Mouse (Mus musculus) left cerebral cortex, postnatal 4 days (tissue): ENCODE data around the gene Lama4. TPM values are rescaled to one million over a fixed set of nuclear protein-coding genes. Genes with fewer than 3 reads are reported as not detected.

Source experiments
- DNase-seq: peaks from one replicate; pipeline ENCODE4 v3.0.0-alpha.2; 2022
- intact Hi-C: fragments of 180-260 bp; cut with DNase I; formaldehyde crosslinking; loops from one replicate; pipeline ENCODE4 v1.15.1; 2025
- total RNA-seq, 2 experiments: library from RNA; stranded (reverse); gene quantifications; 2 replicates each; pipeline ENCODE4 v1.2.3; 2021

Gene Lama4
- total RNA-seq, result 10 to 100 TPM; 26.7 to 32.8 TPM

DNA sequence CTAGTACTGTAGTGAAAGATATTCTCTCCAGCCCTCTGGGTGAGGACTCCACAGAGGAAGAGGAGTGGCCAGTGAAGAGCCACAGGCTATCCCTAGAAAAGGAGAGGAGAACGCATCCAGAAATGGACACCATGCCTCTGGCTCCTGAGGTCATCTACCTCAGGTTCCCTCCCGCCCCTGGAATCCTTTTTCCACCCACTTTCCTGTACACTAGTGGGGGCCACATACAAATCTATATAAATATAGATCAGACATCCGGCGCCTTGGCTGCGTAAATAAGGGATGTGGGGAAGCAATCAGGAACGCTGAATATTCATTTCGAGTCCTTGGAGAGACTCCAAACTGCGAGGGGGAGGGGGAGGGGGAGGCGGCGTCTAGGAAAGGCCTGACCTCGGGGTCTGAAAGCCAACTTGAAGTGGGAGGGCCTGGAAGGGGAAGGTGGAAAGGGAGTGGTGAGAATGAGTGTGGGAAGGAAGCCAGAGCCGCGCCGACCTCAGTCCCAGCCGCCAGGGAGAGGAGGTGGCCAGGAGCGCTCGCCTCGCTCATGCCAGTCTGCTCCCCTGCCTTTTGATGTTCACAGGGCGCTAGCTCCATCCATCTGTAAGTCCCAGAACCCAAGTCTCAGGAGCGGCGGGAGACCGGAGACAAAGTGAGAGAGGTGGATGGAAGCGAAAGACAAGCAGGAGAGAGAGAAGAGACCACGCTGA is at the start of gene Lama4:
Lama4 (plus strand) TSS at position 441 of the 707 bp plus-strand sequence.
- peak; percentile 51 for DNase-seq
- intact Hi-C loops, result no loop called here

DNA sequence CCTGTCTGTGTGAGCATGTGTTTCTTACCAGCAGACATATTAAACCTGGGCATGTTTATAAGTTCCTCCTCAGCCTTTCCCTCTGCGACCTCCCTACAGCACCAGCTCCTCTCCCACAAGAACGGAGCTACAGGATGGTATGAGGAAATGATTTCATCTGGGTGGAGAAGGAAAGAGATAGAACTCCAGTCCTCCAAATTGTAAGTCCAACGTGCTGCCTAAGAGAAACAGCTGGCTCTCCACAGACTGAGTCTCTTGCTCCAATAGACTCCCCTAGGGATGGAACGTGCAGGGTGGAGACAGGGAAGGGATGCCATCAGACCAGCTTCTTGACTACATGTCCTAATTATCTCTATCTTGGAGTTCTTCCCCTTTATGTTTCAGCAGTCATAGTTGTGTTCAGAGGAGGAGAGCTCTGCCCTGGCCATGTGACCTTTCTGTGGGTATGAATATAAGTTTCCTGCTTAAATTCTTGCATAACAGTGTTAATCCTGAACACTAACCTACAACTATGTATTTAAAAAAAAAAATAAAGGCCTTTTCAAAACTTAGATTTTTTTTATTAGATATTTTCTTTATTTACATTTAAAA is 49.2 kb upstream of the Lama4 start:
- intact Hi-C loops, result no loop called here
- DNase-seq, result no peak

DNA sequence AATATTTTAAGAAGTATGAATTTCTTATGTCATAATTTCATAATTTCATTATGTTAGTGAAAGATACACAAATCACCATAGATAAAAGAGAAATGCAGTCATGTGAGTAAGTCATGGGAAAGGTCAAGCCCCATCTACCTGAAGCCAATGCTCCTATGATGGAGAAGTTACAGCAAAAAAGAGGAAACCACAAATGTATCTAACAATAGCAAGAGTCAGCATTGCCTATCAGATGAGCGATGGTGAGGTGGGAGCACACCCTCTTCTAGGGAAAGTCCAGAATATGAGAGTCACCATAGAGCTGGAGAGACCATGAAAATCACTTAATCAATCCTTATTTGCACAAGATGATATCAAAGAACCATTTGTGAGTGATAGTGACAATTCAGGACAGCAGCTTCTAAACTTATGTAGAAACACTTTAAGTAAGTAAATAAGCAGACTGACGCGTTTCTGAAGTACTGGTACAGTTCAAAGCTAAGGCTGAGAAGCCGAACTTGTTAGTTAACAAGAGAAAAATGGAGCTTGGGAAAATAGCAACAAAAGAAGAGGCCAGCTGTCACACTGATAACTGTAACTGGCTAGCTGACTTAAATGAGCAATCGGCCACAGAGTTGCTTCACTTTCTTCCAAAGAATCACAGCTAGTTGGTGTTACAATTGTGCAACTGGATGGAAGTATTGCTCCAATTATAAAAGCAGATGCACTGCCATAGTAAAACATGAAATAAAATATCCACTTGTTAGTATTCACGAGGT is 36.2 kb upstream of the Lama4 start:
- intact Hi-C loops, result no loop called here
- no peak for DNase-seq

DNA sequence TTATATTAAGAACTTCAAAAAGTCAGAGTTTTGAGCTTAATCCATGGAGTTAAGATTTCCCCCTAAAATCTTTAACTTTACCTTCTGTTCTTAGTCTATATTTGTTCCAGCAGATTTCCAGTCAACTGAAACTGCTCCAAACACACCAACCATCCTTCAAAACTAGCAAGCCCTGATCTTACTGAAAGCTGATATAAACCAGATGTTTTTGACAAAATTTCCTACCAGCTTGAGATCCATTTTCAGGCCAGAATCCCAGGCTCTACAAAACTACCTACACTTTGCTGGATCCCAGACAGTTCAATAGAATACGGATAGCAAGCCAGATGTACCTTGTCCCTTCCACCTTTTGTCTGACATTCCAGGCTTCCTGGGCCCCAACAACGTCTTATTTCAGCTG is 20.6 kb upstream of the Lama4 start:
- no peak for DNase-seq
- intact Hi-C loops, result no loop called here

DNA sequence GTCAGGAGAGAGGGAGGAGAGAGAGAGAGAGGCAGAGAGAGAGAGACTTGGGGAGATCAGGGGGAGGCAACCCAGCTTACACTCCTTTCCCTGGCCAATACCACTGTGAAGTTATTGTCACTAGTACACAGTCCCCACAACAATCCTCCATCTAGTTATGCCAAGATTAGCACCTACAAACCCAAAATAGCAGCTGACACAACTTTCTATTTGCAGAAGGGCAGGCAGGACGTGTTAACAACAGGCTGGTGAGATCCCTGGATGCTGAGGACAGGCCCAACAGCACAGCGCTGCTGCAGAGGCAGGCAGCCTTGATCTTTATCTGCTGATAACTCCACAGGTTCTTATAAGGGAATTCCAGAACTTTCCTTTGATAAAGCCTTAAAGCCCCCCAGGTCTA is 3.4 kb upstream of the Lama4 start:
- DNase-seq, result no peak
- intact Hi-C loops, result loop anchor here (5.0 kb wide), 1 partner anchor 1885 kb away; no protein-coding TSS in a partner anchor

DNA sequence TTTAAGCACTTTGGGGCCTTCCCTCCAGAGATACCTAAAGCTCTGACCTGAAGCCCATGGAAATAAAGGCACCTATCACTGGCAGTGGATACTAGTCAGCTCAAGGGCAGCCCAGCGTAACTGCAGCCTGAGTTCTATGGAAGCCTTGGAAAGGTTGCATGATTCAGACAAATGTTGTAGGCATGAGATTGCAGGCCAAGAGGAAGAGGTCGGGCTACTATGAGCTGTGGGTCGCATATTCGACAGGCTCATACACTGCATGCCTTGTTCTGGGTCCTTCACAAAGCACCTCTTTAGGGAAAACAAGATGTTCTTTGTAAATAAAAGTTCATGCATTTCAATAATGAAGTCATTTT is 618 bp upstream of the Lama4 start:
- intact Hi-C loops, result loop anchor here (5.0 kb wide), 1 partner anchor 1887 kb away; no protein-coding TSS in a partner anchor
- no peak for DNase-seq

DNA sequence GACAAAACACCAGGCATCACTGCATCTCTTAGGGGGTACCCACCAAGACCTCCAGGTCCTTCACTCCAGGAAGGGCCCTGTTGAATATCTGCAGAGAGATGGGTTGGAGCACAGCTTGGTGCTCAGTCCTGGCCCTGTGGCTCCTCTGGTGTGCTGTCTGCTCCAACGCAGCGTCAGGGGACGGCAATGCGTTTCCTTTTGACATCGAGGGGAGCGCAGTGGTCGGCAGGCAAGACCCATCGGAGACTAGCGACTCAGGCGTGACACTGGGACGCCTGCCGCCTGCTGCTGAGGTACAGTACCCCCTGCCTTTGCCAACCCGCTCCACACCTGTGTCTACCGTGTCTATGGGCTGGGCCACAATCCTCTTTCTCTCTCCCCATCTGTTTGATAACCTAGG is 542 bp downstream of the Lama4 start:
- peak; percentile 3 for DNase-seq
- intact Hi-C loops, result no loop called here

DNA sequence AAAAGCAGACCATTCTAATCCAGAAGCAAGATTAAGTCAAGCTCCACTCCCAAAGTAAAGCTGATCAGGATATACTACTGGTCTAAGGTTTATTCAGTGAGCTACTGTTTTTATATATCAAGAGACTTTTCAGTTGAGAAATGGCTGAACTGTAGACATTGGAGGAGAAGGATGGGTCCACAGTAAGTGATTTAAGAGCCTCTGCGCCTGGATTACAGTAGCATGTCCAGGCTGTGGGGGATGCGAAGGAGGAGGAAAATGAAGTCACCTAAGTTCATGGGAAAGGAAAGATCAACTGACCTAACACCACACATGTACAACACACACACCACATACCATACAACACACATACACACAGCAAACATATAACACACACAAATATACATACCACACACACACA is 1.3 kb downstream of the Lama4 start:
- intact Hi-C loops, result no loop called here

DNA sequence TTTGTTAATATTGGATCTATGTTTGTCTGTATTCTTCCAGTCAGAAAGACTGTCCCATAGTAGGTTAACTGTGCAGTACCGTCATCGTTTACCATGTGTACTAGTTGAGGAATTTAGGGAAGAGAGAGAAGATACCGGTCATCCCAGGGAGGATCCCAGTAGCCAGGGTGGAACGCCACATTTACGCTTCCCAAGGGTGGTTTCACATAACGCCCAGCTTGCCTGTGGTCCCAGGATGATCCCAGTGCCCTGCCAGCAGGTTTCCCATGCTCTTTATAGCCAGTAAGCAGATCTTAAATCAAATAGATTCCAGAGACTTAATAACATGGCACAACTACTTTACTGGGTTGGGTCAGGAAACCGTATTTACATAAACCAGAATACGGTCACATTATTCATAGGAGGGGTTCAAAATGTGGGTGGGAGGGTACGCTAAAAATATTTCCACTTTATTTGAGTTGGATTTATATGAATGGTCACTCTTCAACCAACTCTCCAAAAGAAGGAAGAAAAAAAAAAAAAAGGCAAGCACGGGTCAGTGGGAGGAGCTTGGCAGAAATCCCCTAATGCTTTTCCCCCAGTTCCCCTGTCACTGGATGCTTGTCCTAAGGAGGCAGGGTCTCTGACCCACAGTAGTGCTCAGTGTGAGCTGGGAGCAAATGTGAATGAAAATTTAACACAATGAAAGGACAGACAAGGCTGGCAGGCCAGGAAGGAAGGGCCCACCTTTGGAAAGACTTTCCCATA is 3.2 kb downstream of the Lama4 start:
- no peak for DNase-seq
- intact Hi-C loops, result no loop called here

More for the DNA sequence above, 1.3 kb downstream of the Lama4 start:
- DNase-seq, result no peak

DNA sequence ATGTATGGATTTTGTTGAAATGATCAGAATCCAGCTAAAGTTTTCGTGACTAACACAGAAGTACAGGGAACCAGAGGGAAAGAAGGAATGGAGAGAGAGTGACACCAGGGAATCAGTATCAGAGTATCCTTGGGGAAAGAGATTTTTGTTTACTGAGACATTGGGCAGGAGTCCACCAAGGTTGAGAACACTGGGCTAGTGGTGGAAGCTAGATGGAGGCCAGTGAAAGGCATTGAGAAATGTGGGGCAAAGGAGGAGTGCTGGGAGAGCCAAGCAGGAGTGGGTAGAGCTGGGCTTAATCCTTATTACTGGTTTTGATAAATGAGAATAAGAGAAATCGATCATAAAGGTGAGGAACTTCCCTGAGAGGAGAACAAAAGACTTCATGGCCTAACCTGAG is 4.2 kb downstream of the Lama4 start:
- no peak for DNase-seq
- intact Hi-C loops, result no loop called here

DNA sequence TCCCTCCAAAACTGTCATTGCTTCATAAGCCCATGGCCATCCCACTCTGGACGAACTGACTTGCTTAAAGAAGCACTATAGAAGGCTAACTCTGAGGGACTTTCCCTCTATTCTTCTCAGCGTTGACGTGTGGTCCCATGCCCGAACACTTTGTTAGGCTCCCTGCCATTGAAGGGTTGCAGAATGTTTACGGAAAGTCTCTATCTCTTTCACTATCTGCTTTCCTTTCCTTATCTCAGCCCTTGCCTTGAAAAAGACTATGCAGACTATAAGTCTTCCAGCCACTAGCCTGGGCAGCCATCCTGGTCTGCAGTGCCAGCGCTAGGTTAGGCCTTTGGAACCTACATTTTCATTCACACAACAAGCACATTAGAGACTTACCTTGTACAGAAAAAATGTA is 4.7 kb downstream of the Lama4 start:
- intact Hi-C loops, result no loop called here
- DNase-seq, result no peak

DNA sequence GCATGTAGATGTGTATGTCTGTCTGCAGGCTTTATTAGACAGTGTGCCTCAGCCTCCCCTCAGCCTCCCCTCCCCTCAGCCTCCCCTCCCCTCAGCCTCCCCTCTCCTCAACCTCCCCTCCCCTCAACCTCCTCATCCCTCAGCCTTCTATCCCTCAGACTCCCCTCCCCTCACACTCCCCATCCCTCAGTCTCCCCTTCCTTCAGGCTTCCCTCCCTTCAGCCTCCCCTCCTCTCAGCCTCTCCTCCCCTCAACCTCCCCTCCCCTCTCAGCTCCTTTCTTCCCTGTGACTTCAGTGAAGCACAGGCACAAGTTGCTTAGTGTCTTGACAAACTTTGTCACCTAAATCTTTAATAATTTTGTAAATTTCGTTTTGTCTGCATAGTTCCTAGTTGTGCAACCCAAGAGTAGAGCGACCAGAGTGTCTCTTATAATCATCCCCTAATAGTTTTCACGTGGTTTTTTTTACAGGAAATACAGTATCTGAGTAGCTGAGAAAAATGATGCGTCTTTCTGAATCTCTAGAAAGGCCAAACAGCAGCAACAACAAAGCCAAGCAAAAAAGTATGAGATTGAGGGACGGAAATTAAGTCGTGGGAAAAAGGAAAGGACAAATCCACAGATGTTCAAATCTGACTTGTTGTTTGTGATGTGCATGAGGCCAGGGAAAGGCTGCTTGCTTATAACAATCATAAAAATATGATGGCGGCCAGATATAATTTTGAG is 7.1 kb downstream of the Lama4 start:
- no peak for DNase-seq
- intact Hi-C loops, result no loop called here

DNA sequence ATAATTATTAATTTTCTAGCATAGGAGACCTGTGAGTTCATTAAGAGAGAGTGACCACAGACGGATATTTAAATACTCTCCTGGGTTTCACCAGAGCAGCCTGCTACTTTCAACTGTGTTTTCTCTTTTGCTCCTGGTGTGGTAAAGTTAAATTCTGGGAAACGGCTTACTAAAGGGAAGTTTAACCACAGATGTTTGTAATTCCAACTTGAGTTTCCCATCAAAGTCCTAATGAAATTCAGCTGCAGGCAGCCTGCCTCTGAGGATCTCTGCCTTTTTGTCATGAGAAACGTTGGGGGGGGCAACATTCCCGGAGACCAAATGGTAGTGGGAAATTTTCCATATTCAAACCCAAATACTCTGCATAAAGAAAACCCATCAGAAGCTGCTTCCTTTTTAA is 7.7 kb downstream of the Lama4 start:
- intact Hi-C loops, result no loop called here

DNA sequence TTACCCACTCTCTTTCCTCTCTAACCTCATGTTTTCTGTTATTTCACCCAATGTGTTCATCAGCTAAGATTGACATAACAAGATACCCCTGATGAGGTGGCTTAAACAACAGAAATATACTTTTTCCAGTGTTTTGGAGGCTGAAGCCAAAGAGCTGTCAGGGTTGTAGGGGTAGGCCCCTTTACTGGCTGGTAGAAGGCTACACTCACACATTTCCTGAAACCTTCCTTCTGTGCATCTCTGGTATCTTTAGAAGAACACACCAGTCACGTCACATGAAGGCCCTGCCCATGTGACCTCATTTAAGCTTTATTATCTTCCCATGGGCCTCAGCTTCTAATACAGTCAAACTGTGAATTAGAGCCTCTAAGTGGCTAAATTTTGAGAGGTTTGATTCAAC is 12.9 kb downstream of the Lama4 start:
- intact Hi-C loops, result no loop called here
- no peak for DNase-seq

More for the DNA sequence above, 7.7 kb downstream of the Lama4 start:
- DNase-seq, result no peak

DNA sequence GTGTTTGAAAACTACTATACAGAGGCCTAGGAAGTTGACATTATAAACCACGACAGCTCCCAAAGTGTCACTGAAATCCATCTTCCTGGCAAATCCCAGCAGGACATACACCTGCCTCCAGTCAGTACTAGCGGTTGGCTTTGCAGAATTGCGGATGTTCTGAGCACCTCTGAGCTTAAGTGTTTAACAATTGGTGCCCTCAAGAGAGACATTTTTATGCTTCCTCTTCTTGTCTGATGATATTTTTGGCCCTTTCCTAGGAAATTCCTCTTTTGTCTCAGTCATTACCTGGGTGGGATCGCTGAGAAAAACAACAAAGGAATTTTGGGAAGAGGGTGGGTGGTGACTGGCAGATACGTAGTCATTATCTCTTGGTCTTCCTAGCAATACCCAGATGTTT is 14.4 kb downstream of the Lama4 start:
- DNase-seq, result no peak
- intact Hi-C loops, result no loop called here

DNA sequence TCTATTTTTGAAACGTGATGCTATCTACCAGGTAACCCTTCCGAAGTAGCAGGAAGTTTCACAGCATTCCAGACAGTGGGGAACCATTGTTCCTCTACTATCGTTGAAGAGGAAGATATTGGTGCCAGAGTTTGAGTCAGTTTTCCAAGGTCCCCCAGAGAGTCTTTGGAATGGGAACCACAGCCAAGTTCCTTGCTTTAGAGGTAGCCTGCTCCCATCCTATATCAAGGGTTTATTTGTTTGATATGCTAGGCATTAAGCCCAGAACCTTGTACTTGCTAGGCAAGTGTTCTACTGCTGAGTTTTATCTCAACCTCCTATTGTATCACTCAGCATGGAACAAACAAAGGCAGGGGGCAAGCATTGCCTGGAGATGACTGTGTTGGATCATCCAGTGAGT is 15.7 kb downstream of the Lama4 start:
- DNase-seq, result no peak
- intact Hi-C loops, result no loop called here

DNA sequence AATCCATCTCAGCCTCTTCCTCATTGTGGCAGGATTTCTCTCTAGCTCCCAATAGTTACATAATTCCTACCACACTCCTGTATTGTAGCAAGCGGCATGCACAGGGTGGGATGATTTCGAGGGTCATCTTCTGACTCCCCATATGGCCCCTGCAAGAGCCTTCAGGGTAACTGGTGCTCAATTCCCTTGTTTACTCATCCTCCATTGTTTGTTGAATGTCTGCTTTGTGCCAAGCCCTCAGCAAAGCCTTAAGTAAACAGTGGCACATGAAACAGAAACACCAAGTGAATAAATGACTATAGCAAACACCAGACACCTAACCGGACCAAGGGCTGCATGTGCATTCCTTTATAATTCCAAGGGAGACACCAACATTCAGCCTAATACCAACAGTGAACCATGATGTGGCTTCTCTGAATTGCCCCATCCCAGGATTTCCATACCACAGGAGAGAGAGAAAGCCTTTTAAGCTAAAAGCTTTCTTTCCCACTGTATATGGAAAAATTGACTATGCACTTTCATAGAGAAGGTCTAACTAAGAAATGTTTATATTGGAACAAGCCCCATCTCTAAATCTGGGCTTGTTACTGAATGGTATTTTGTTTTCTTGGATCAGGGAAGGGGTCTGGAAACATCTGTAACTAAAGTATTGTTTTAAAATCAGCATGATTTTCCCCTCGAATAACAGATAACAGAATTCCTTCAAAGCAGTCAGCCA is 19.2 kb downstream of the Lama4 start:
- intact Hi-C loops, result no loop called here
- DNase-seq, result no peak

DNA sequence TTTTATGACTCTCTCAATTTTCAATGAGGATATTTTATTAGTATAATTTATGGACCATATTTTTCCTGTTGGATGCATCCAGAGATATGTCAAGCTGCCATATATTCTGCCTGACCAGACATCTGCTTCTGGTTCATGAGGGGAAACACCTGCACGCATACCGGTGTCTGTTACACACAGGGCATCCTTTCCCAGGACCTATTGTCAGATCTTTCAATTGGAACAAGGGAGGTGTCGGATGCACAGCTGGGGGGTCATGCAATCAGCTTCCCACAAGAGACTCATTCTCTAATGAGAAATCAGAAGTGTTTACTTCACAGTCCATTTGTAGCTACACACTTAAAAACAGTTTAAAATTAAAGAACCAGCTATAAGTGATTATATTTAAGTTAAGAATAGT is 20.7 kb downstream of the Lama4 start:
- intact Hi-C loops, result no loop called here
- no peak for DNase-seq

DNA sequence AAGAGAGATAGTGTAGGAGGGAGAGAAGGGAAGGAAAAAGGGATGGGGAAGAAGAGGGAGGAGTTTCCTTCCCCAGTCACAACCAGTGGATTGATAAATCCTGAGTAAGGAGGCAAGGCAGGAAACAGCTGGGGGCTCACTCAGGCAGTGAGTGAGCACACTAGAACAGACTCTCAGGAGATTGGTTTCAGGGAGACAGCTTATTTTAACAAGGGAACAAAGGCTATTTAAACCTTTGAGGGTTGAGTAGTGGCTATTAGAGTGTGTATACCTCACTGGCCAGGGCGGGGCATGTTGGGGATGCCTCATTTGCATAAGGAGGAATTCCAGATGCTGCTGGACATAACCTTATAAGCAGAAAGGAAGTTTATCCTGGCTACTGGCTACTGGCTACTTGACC is 27.5 kb downstream of the Lama4 start:
- intact Hi-C loops, result no loop called here
- no peak for DNase-seq
